Mouse (Mus musculus): Measurements from ENCODE around the gene Rmnd5b. TPM values are rescaled to one million over a fixed set of nuclear protein-coding genes. Genes with fewer than 3 reads are reported as not detected.
A peak's percentile ranks its signal among the peaks of the same experiment; 100 is the strongest.
"Not testable (repeated sequence)": the region's sequence is repeated elsewhere in the genome, so short reads cannot be mapped to it uniquely, and the experiment has no call there.

The Rmnd5b gene
- total RNA-seq, 2 experiments from 2014 or later: 35.4 to 54.1 TPM

- no peak for DNase-seq
Observed at GRCm38 (mm10) chr11:51622971-51623491, 12.7 kb downstream of the Rmnd5b start.

DNA sequence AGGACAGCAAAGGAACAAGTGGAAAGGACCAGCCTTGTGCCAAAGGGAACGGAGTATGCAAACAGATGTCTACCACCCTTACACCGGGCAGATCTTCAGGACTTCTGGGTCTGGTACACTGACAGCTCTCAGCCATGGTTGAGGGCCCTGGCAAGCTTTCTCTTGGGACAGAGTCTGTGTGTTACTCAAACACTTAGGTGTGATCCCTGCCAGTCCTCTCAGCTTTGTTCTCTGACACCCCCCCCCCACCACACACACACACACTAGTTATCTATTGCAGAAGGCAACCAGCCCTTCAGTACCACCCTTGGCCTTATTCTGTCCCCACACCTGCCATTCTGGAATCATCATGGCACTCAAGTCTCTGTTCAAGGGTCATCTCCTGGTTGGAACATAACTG, 13.9 kb downstream of the Rmnd5b start:
- no peak for DNase-seq

GRCm38 (mm10) chr11:51620084-51620483, 15.6 kb downstream of the Rmnd5b start:
- DNase-seq: no peak

GRCm38 (mm10) chr11:51619409-51620060, 16.2 kb downstream of the Rmnd5b start, which contains the start of gene Nhp2:
Nhp2 (plus strand) TSS chr11:51619735.
- peak; percentile 94 to 97 for DNase-seq

DNA sequence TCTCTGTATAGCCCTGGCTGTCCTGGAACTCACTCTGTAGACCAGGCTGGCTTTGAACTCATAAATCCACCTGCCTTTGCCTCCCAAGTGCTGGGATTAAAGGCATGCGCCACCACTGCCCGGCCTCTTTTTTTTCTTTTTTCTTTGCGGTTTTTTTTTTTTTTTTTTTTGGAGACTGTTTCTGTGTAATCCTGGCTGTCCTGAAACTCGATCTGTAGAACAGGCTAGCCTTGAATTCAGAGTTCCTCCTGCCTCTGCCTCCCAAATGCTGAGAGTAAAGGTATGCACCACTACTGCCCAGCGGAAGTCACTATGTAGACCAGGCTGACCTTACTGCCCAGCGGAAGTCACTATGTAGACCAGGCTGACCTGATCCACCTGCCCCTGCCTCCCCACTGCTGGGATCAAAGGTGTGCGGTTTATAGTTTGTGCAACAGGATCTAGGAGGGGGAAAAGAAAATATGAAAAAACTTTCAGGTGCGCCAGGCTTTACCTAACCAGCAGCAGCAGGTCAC, 16.7 kb downstream of the Rmnd5b start:
- DNase-seq: no peak

GRCm38 (mm10) chr11:51617693-51618092, 18.0 kb downstream of the Rmnd5b start:
- DNase-seq: peak; percentile 73 to 75

DNA sequence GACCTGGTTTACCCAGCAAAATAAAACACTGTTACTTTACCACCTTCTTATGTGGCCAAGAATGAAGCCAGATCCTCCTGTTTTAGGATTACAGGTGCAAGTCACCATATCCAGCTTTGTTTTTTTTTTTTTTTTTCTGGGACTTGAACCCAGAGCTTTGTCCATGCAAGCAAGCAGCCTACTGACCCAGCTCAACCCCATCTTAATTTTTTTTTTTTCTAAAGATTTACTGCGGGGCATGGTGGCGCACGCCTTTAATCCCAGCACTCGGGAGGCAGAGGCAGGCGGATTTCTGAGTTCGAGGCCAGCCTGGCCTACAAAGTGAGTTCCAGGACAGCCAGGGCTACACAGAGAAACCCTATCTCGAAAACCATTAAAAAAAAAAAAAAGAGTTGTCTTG, 19.6 kb downstream of the Rmnd5b start:
- DNase-seq: not testable (repeated sequence)

DNA sequence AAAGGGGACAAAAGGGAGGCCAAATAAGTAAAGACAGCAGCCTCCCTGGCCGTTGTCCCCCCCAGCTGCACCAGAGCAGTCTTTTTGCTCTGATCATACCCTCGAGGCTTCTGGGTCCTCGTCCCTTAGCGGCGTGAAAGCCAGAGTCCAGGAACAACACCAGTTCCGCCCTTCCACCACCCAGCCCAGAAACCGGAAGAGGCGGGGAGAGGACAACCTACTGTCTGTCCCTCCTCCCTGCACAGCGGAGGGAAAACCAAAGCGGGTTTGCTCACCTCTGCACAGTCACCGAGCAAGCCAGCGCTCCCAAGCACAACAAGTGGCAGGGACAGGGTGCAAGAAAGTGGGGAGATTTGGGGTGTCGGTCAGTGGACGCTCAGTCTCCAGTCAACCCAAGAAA, 20.1 kb downstream of the Rmnd5b start:
- DNase-seq: peak; percentile 89 to 91

DNA sequence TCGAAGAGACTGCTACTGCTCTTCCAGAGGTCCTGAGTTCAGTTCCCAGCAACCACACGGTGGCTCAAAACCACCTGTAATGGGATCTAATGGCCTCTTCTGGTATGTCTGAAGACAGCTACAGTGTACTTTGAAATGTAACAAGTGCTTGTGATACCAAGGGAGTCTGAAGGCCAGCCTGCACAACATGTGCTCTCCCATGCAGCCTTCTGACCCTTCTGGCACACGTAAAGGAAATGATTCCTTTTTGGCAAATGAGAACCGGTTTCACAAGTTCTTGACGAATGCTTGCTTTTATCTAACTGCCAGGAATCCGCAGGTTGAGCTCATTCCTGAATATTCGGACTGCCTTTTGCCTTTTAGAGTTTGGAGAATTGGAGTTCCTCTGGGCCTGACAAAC, 20.6 kb downstream of the Rmnd5b start:
- DNase-seq: peak in 1 of 2 experiments; percentile 35

DNA sequence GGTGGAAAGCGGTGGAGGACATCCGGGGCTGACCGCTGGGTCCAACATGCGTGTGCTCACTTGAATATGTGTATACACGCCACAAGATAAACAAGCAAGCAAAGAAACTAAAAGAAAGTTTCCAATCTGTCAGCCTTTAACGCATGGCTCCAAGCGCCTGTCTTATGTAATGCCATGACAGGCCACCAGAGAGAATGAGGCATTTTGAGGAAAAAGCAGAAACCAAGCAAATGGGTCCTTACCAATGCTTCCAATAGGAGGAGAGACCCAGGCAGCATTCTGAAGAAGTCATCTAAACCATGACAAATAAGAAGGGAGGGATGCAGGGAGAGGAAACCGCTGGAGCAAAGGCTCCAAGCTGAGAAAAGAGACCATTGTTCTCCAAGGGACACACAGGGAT, 21.4 kb downstream of the Rmnd5b start:
- no peak for DNase-seq

- DNase-seq: not testable (repeated sequence)
Observed at GRCm38 (mm10) chr11:51609940-51610339, 25.8 kb downstream of the Rmnd5b start.

DNA sequence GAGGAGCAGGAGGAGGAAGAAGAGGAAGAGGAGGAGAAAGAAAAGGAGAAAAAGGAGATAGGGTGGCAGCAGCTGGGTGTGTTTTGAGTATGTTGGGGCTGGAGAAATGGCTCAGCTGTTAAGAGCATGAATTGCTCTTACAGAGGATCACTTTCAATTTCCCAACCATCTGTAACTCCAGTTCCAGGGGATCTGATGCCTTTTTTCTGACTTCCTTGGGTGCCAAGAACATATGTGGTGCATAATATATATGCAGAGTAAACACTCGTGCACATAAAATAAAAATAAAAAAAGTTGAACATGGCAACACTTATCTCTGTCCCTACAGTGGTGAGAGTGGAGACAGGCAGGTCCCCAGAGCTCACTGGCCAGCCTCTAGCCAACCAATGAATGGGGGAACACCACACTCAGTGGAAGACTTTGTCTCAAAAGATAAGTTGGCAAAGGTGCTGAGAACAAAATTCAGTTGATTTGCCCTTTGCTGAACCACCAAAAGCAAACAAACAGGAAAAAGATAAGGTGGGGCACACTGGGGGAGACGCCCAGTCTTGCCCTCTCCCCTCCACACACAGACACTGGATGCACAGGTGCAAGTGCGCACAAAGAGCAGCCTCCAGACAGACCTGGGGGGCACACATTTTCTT, 26.3 kb downstream of the Rmnd5b start:
- DNase-seq: no peak

GRCm38 (mm10) chr11:51607096-51607738, 28.5 kb downstream of the Rmnd5b start:
- no peak for DNase-seq

DNA sequence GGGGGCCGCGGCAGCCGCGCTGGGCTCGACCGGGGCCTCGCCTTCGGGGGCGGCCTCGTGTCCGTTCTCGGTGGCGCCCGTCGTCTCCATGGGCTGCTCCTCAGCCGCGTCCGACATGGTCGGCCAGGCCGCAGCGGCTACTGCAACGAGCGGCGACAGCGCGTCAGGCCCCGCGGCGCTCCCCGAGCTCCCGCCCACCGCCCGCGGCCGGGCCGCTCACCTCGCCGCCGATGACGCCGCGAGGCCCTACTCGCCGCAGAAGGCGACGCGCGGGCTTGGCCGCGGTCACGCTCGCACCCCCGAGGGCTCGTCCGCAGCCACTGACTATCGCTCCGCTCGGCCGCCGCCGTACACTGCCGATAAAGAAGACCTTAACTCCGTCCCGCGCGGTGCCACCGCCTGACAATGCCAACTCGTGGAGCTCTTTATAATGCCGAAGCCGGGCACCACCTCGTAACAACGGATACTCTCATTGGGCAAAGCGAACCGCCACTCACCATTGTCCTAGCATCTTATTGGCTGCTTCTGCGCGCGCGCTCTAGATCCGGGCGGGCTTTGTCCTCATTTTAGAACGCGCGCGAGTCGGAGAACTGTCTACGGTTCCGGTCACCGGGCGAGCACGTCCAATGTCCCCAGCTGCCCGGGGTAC, 29.1 kb downstream of the Rmnd5b start, which contains the start of gene Hnrnpab:
Gene Hnrnpab, minus strand, starts transcription at position 401 of the 649 bp plus-strand sequence.
- peak; percentile 96 to 97 for DNase-seq

DNA sequence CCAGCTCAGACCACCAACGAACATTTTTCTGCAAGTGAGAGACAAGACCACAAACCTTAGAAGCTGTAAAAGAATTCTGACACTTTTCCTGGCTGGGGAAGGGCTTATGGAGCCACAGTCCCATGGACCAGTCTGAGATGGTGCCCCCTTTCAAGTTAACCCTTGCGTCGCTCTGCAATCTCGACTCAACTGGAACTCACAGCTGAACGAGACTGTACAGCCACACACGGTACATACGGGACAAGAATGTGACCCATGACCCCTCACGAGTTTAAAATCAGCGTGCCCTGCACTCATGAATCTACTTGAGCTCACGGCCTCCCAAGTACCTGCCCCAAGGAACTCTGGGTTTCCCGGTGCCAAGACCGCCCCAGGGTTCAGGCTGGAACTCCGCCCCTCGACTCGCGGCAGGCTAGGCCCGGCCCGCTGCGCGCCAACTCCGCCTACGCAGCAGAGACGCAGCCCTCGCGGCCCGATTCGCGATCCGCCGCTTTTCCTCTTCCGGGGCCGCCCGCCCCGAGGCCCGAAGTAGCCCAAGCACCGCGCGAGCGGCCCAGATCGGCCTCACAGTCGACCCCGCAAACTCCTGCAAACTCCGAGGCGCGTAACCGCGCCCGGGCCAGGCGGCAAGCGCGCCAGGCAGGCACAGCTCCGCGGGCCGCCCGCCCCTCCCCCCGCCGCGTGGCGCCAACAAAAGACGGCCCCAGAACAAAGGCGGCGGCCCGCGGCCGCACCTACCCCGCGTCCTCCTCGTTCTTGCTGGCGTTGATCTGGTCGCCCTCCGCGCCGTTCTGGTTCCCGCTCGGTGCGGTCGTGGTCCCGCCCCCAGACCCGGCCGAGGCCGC, 29.9 kb downstream of the Rmnd5b start:
- DNase-seq: peak; percentile 95 to 97

DNA sequence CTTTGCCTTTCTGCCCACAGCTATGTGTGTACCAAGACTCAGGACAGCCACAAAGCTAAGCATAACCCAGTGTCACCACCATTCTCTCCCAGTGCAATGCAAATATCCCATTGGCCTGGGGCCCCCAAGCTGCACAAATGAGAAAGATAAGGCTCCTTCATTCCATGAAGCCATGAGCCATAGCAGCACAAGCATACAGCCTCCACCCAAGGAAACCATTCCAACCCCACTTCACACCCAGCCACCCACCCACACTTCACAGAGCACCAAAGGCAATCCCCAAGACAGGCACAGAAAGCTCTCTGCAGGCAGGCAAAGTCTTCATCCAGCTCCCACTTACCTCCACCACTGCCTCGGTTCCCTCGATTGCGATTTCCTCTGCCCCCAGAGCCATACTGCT, 33.4 kb downstream of the Rmnd5b start:
- no peak for DNase-seq

GRCm38 (mm10) chr11:51597553-51597952, 38.1 kb downstream of the Rmnd5b start:
- no peak for DNase-seq

GRCm38 (mm10) chr11:51595459-51596083, 40.1 kb downstream of the Rmnd5b start:
- DNase-seq: no peak

GRCm38 (mm10) chr11:51594715-51595350, 40.9 kb downstream of the Rmnd5b start:
- no peak for DNase-seq

- DNase-seq: no peak
Observed at GRCm38 (mm10) chr11:51593849-51594248, 41.8 kb downstream of the Rmnd5b start.
